Mouse (Mus musculus) gastrocnemius, adult 2 months (tissue): ENCODE measurements around the gene Gm10160. TPM values are rescaled to one million over a fixed set of nuclear protein-coding genes. Genes with fewer than 3 reads are reported as not detected.

Experiments
- DNase-seq: peaks from one replicate; pipeline ENCODE4 v3.0.0; 2022
- H3K27ac ChIP-seq: fragments of 200-600 bp; 2 replicates; pipeline ENCODE4 v1.8.1; 2022; ENCODE audit warnings: mild to moderate bottlenecking
- H3K4me3 ChIP-seq: fragments of 200-600 bp; 2 replicates; pipeline ENCODE4 v1.8.1; 2022; ENCODE audit warnings: mild to moderate bottlenecking, moderate library complexity
- CTCF ChIP-seq: fragments of 200-600 bp; IDR thresholded peaks from 2 replicates; pipeline ENCODE4 v1.8.1; 2022; ENCODE audit warnings: antibody characterized with exemption, mild to moderate bottlenecking, moderate library complexity
- intact Hi-C: fragments of 180-260 bp; cut with DNase I; formaldehyde crosslinking; loops from one replicate; pipeline ENCODE4 v1.15.1; 2025
- total RNA-seq, 2 experiments: library from RNA; stranded (reverse); gene quantifications; 2 replicates each; pipeline ENCODE4 v1.2.3; 2021

Gm10160 gene
- total RNA-seq, 2 experiments from 2014 or later = not detected

DNA sequence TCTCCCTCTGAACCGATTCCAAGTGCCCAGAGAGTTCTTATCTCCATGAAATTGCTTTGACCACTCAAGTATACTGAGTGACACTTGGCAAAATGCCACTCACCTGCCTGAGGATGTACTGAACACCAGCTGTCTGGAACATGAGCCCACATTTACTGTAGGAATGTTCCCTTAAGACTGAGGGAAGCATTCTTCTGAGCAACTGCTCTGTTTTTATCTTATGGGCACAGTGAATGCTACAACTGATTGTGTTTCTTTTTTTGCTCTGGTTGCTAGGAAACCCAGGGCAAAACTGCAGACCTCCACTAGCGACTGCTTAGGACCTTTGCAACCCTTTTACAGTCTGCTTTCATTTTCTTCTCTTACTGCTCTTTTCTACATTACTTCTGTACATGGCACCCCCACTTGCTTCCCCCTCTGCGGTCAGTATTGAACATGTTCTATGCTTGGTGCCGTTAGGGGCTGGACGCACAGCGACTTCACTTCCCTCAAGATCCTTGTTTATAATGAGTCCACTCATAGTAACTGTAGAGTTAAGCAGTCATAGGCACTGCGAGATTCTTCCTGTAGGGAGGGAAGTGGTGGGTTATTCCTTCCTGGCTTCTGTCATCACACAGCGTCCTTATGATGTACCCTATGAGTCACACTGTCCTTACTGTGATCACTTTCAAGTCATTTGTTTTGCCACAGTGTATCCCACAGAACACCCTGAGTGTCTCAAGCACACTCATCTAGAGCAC, 856 bp downstream of the Gm10160 start:
- Histone ChIP-seq H3K27ac (no peak overlapping the region), H3K4me3 (no peak overlapping the region)
- TF ChIP-seq CTCF = no peak
- no peak for DNase-seq
- intact Hi-C loops = no loop called here

GRCm38 (mm10) chr7:81851706-81852105, 3.9 kb downstream of the Gm10160 start:
- Histone ChIP-seq H3K4me3 (no peak overlapping the region), H3K27ac (peak overlapping the region; percentile 24; the same call in 1 of the 2 replicates)
- DNase-seq = no peak
- no peak for TF ChIP-seq CTCF
- intact Hi-C loops = no loop called here

- no peak for TF ChIP-seq CTCF
- intact Hi-C loops = no loop called here
- H3K4me3 ChIP-seq = no peak overlapping the region
Observed at GRCm38 (mm10) chr7:81850171-81850570, 5.4 kb downstream of the Gm10160 start.

DNA sequence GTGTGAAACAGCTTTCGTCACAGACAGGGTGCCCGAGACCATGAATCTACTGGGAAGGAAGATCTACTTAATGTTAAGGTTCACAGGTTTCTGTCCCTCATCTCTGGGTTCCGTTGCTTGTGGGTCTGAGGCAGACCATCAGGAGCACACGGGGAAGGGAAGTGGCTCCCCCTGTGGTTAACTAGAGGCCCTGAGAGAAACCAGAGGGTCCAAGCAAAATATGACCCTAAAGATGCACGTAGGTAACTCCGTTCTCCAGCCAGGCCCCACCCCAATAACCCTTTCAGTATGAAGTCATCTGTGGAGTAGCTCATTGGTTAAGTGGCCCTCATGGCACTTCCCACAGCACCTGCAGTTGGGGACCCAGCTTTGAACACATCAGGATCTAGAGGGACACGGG, 6.0 kb downstream of the Gm10160 start:
- no peak for TF ChIP-seq CTCF
- intact Hi-C loops = no loop called here
- H3K4me3 ChIP-seq = no peak overlapping the region
- H3K27ac ChIP-seq = peak overlapping the region; percentile 35
- DNase-seq = no peak

More at GRCm38 (mm10) chr7:81850171-81850570, 5.4 kb downstream of the Gm10160 start:
- peak overlapping the region; percentile 35 for H3K27ac ChIP-seq
- DNase-seq = no peak

GRCm38 (mm10) chr7:81849214-81849613, 6.4 kb downstream of the Gm10160 start:
- intact Hi-C loops = no loop called here
- Histone ChIP-seq H3K4me3 (no peak overlapping the region), H3K27ac (peak overlapping the region; percentile 35; the same call in 1 of the 2 replicates)
- no peak for TF ChIP-seq CTCF
- DNase-seq = no peak

- no peak for TF ChIP-seq CTCF
- intact Hi-C loops = no loop called here
- Histone ChIP-seq H3K27ac (no peak overlapping the region), H3K4me3 (no peak overlapping the region)
- DNase-seq = no peak
Observed at GRCm38 (mm10) chr7:81847777-81848176, 7.8 kb downstream of the Gm10160 start.

GRCm38 (mm10) chr7:81847010-81847409, 8.6 kb downstream of the Gm10160 start:
- H3K27ac ChIP-seq = no peak overlapping the region
- TF ChIP-seq CTCF = no peak
- no peak for DNase-seq
- intact Hi-C loops = no loop called here
- no peak overlapping the region for H3K4me3 ChIP-seq

DNA sequence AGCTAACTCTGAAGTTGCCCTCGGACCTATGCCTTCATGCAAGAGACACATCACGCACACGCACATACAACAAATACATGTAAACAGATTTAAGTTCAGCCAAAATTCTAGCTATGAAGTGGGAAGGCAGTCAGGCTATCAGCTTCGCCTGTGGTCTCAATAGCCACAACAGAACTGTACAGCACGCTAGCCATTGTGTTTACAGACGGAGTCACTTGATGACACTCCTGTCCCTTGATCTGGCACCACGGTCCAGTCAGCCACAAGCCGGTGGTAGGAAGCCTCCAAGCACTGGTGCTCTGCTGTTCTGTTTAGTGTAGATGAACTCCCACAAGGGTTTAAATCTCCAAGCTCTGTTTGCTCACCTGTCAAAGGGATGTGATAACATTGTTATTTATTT, 9.6 kb downstream of the Gm10160 start:
- intact Hi-C loops = no loop called here
- TF ChIP-seq CTCF = no peak
- H3K27ac ChIP-seq = no peak overlapping the region

DNA sequence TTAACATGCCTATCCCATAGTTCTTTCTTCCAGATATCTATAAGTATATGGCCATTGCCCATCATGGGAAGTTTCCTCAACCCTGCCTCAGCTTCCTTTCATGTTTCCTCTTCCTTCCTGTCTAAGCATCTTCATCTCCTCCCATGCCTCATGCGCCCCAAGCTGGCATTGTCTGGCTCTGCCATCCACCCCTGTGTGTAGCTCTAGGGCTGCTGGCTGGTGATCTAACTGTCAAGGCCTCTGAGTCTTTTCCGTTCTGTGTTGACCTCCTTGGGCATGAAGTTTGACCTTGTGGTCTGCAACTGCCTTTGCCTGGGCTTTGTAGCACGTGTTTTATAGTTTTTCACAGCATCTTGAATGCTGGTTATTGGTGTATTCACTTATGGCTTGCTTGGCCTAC, 10.3 kb downstream of the Gm10160 start:
- Histone ChIP-seq H3K4me3 (peak overlapping the region; percentile 11; the same call in 1 of the 2 replicates), H3K27ac (no peak overlapping the region)
- DNase-seq = no peak
- intact Hi-C loops = no loop called here
- TF ChIP-seq CTCF = no peak

More for the DNA sequence above, 9.6 kb downstream of the Gm10160 start:
- no peak overlapping the region for H3K4me3 ChIP-seq
- no peak for DNase-seq

- intact Hi-C loops = no loop called here
- DNase-seq = no peak
- Histone ChIP-seq H3K27ac (peak overlapping the region; percentile 46; the same call in 1 of the 2 replicates), H3K4me3 (peak overlapping the region; percentile 11; the same call in 1 of the 2 replicates)
- TF ChIP-seq CTCF = no peak
Observed at GRCm38 (mm10) chr7:81844801-81845200, 10.8 kb downstream of the Gm10160 start.

GRCm38 (mm10) chr7:81843903-81844302, 11.7 kb downstream of the Gm10160 start:
- TF ChIP-seq CTCF = no peak
- no peak for DNase-seq
- Histone ChIP-seq H3K4me3 (no peak overlapping the region), H3K27ac (no peak overlapping the region)
- intact Hi-C loops = no loop called here

GRCm38 (mm10) chr7:81842998-81843397, 12.6 kb downstream of the Gm10160 start:
- no peak overlapping the region for H3K4me3 ChIP-seq
- TF ChIP-seq CTCF = no peak
- H3K27ac ChIP-seq = no peak overlapping the region
- intact Hi-C loops = no loop called here
- no peak for DNase-seq

GRCm38 (mm10) chr7:81842141-81842540, 13.5 kb downstream of the Gm10160 start:
- Histone ChIP-seq H3K4me3 (no peak overlapping the region), H3K27ac (peak overlapping the region; percentile 93)
- no peak for DNase-seq
- no peak for TF ChIP-seq CTCF
- intact Hi-C loops = no loop called here

DNA sequence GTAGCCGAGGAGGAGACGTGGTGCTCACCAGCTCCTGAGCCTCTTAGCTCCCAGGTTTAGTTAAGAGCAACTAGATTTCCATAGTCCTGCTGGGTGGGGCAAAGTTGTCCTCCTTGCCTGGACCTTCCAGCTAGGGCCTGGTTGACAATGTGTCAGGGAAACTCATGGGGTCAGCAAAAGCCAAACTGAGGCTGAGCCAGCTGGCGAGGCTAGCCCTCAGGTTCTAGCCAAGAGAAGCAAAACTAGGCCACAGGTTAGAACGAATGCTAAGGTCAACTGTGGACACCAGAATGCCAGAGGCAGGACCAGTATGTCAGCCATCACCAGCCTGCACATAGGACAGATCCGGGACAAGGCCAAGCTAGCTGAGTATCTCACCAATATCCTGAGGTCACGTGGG, 14.2 kb downstream of the Gm10160 start:
- intact Hi-C loops = no loop called here
- peak; percentile 80 for DNase-seq
- Histone ChIP-seq H3K4me3 (peak overlapping the region; percentile 11; the same call in 1 of the 2 replicates), H3K27ac (peak overlapping the region; percentile 93)
- TF ChIP-seq CTCF = no peak
